8 mouse cellular contexts compared by ENCODE assay signal in genomic region chr16:23497440-23497839, GRCm38 (mm10). TPM values are rescaled to one million over a fixed set of nuclear protein-coding genes. Genes with fewer than 3 reads are reported as not detected.
A peak's percentile ranks its signal among the peaks of the same experiment; 100 is the strongest.
DNase-seq lines count a peak whose midpoint lies in the region; ATAC-seq lines count a peak whose summit lies in the region.
"Had no signal": no experiment of that assay in that cellular context is flagged by ENCODE, and none has a peak within 500 bp of the region (broad histone marks: within the 10 kb centered on the region; RNA-seq: fewer than 3 reads in every experiment).

No protein-coding gene starts in this region.

- H3K4me2 ChIP-seq in midbrain, embryonic 11.5 days = no peak overlapping the region
- no peak overlapping the region for H3K4me2 ChIP-seq in intestine, embryonic 16.5 days (ENCODE audit: low read depth, low read length)
- no peak overlapping the region for H3K4me2 ChIP-seq in neural tube, embryonic 13.5 days
- H3K4me2 ChIP-seq: embryonic facial prominence, embryonic 13.5 days had no signal

- H3K4me3 ChIP-seq in midbrain, embryonic 11.5 days (ENCODE audit: low read depth, low read length) = no peak overlapping the region
- H3K4me3 ChIP-seq in midbrain, embryonic 10.5 days = no peak overlapping the region
- no peak overlapping the region for H3K4me3 ChIP-seq in intestine, embryonic 16.5 days (ENCODE audit: low read length)
- no peak overlapping the region for H3K4me3 ChIP-seq in neural tube, embryonic 13.5 days
- H3K4me3 ChIP-seq: embryonic facial prominence, embryonic 13.5 days had no signal

- H3K27me3 ChIP-seq in midbrain, embryonic 11.5 days (ENCODE audit: control insufficient read depth, insufficient read depth, low read length) = no peaks in the 10 kb centered on the region
- peaks cover 31% of the 10 kb centered on the region for H3K27me3 ChIP-seq in midbrain, embryonic 10.5 days (ENCODE audit: low read depth, poor library complexity, severe bottlenecking)
- H3K27me3 ChIP-seq in intestine, embryonic 16.5 days (replicated peaks; ENCODE audit: control insufficient read depth, insufficient read depth, low read length) = no peaks in the 10 kb centered on the region
- peaks cover 6% of the 10 kb centered on the region; the same call in 1 of the 2 replicates for H3K27me3 ChIP-seq in neural tube, embryonic 13.5 days
- H3K27me3 ChIP-seq: embryonic facial prominence, embryonic 13.5 days had no signal

- no peaks in the 10 kb centered on the region for H3K9me3 ChIP-seq in midbrain, embryonic 11.5 days (ENCODE audit: control insufficient read depth, low read length)
- no peaks in the 10 kb centered on the region for H3K9me3 ChIP-seq in midbrain, embryonic 10.5 days (replicated peaks)
- H3K9me3 ChIP-seq in intestine, embryonic 16.5 days (ENCODE audit: control insufficient read depth, low read length) = no peaks in the 10 kb centered on the region
- no peaks in the 10 kb centered on the region for H3K9me3 ChIP-seq in neural tube, embryonic 13.5 days
- H3K9me3 ChIP-seq: embryonic facial prominence, embryonic 13.5 days had no signal

- DNase-seq in midbrain, embryonic 11.5 days (ENCODE audit: low spot score, missing footprints) = peak; percentile 85
- DNase-seq in midbrain, embryonic 10.5 days (ENCODE audit: low spot score) = no peak
- DNase-seq in fibroblast of lung, adult 2 months (ENCODE audit: low read depth) = peak; percentile 32
- no peak for DNase-seq in thymus, postnatal 10 days (ENCODE audit: low spot score in 2 of 2)
- no peak for DNase-seq in right cerebral cortex, postnatal 25 days

- 26% methylated on average over 3 of the region's 3 CpGs for WGBS in midbrain, embryonic 11.5 days
- 32% methylated on average over 3 of the region's 3 CpGs for WGBS in midbrain, embryonic 10.5 days
- 11% methylated on average over 3 of the region's 3 CpGs for WGBS in intestine, embryonic 16.5 days
- 4% methylated on average over 3 of the region's 3 CpGs for WGBS in neural tube, embryonic 13.5 days

- H3K27ac ChIP-seq in midbrain, embryonic 11.5 days (ENCODE audit: low read depth, low read length) = no peak overlapping the region
- H3K27ac ChIP-seq in midbrain, embryonic 10.5 days (replicated peaks) = no peak overlapping the region
- no peak overlapping the region for H3K27ac ChIP-seq in intestine, embryonic 16.5 days (ENCODE audit: low read length)
- peak overlapping the region; percentile 19; the same call in 1 of the 2 replicates for H3K27ac ChIP-seq in neural tube, embryonic 13.5 days (replicated peaks)
- H3K27ac ChIP-seq: embryonic facial prominence, embryonic 13.5 days had no signal

- H3K9ac ChIP-seq in midbrain, embryonic 11.5 days (ENCODE audit: low read length) = no peak overlapping the region
- H3K9ac ChIP-seq in intestine, embryonic 16.5 days (ENCODE audit: low read depth, low read length) = no peak overlapping the region
- no peak overlapping the region for H3K9ac ChIP-seq in neural tube, embryonic 13.5 days
- H3K9ac ChIP-seq: embryonic facial prominence, embryonic 13.5 days had no signal

- no peak for ATAC-seq in midbrain, embryonic 11.5 days (ENCODE audit: low FRiP score)
- ATAC-seq in intestine, embryonic 16.5 days = peak; percentile 83
- peak; percentile 69; the same call in 1 of the 2 replicates for ATAC-seq in neural tube, embryonic 13.5 days (ENCODE audit: low read depth)

- no peaks in the 10 kb centered on the region for H3K4me1 ChIP-seq in midbrain, embryonic 11.5 days (ENCODE audit: control insufficient read depth, insufficient read depth, low read length)
- H3K4me1 ChIP-seq in midbrain, embryonic 10.5 days = peaks cover 16% of the 10 kb centered on the region
- H3K4me1 ChIP-seq in intestine, embryonic 16.5 days (ENCODE audit: control insufficient read depth, insufficient read depth, low read length) = peaks cover 10% of the 10 kb centered on the region; the same call in 1 of the 2 replicates
- H3K4me1 ChIP-seq in neural tube, embryonic 13.5 days (replicated peaks) = peaks cover 36% of the 10 kb centered on the region

- H3K36me3 ChIP-seq in midbrain, embryonic 11.5 days (ENCODE audit: control insufficient read depth, insufficient read depth, low read length) = no peaks in the 10 kb centered on the region
- H3K36me3 ChIP-seq in midbrain, embryonic 10.5 days = peaks cover 3% of the 10 kb centered on the region; the same call in 1 of the 2 replicates
- H3K36me3 ChIP-seq in intestine, embryonic 16.5 days (ENCODE audit: control insufficient read depth, insufficient read depth, low read length) = no peaks in the 10 kb centered on the region
- H3K36me3 ChIP-seq in neural tube, embryonic 13.5 days = peaks cover 21% of the 10 kb centered on the region
- H3K36me3 ChIP-seq: embryonic facial prominence, embryonic 13.5 days had no signal

RNA-seq across cellular contexts. Expression of gene Rtp4, which starts 22.7 kb away (rescaled TPM):
- polyA plus RNA-seq in midbrain, embryonic 11.5 days (2014; fragmentation: Nextera tagmentation; extraction: Ambion mirVana) = 2.2 and 2.6 TPM in 2 replicates
- polyA plus RNA-seq in midbrain, embryonic 10.5 days (2016; fragmentation: Nextera tagmentation; extraction: Ambion mirVana) = 0.69 and 1.7 TPM in 2 replicates
- 6.1 and 7.0 TPM in 2 replicates for polyA plus RNA-seq in intestine, embryonic 16.5 days (2015; fragmentation: Nextera tagmentation; extraction: Ambion mirVana)
- polyA plus RNA-seq in neural tube, embryonic 13.5 days (2015; fragmentation: Nextera tagmentation; extraction: Ambion mirVana) = 2.4 and 3.9 TPM in 2 replicates

RNA-seq across cellular contexts. Expression of gene Masp1, which starts 23.2 kb away (rescaled TPM):
- polyA plus RNA-seq in midbrain, embryonic 11.5 days (2014; fragmentation: Nextera tagmentation; extraction: Ambion mirVana) = 19.0 and 20.1 TPM in 2 replicates
- polyA plus RNA-seq in midbrain, embryonic 10.5 days (2016; fragmentation: Nextera tagmentation; extraction: Ambion mirVana) = 6.4 and 15.8 TPM in 2 replicates
- 3.6 and 4.3 TPM in 2 replicates for polyA plus RNA-seq in intestine, embryonic 16.5 days (2015; fragmentation: Nextera tagmentation; extraction: Ambion mirVana)
- polyA plus RNA-seq in neural tube, embryonic 13.5 days (2015; fragmentation: Nextera tagmentation; extraction: Ambion mirVana) = 30.0 and 34.4 TPM in 2 replicates

Comparison
In these comparisons a context has a peak if more than half of its experiments do, and no peak if none do; other contexts are left out.
1. DNase-seq: peak in midbrain, embryonic 11.5 days (single experiment) and fibroblast of lung, adult 2 months (single experiment); none in midbrain, embryonic 10.5 days (single experiment), thymus, postnatal 10 days (0 of 2) and right cerebral cortex, postnatal 25 days (single experiment).